Mouse (Mus musculus) lung, postnatal 0 days (tissue): ENCODE measurements around the gene Cxcl2. TPM values are rescaled to one million over a fixed set of nuclear protein-coding genes. Genes with fewer than 3 reads are reported as not detected.

Experiments used
- ATAC-seq: fragments of 200-750 bp; cut with Nextera tagmentation; 2 replicates; pipeline ENCODE4 v1.8.0; 2017; ENCODE audit warnings: moderate library complexity
- DNase-seq: peaks from one replicate; pipeline ENCODE4 v3.0.0-alpha.2; 2016; ENCODE audit warnings: low spot score
- H3K27ac ChIP-seq: fragments of 300-500 bp; sonication (generic); 2 replicates; pipeline ENCODE4 v1.5.1; 2014; ENCODE audit warnings: antibody characterized with exemption, mild to moderate bottlenecking, low read length, mixed read lengths
- H3K27me3 ChIP-seq: fragments of 300-500 bp; sonication (generic); replicated peaks from 2 replicates; pipeline ENCODE4 v1.6.1; 2014; ENCODE audit warnings: low read length, mixed read lengths; ENCODE audit not compliant: insufficient read depth
- H3K36me3 ChIP-seq: fragments of 300-500 bp; sonication (generic); 2 replicates; pipeline ENCODE4 v1.6.1; 2014; ENCODE audit warnings: low read length, mixed read lengths; ENCODE audit not compliant: insufficient read depth
- H3K4me1 ChIP-seq: fragments of 300-500 bp; sonication (generic); 2 replicates; pipeline ENCODE4 v1.6.1; 2014; ENCODE audit warnings: antibody characterized with exemption, low read depth, low read length, mixed read lengths; ENCODE audit not compliant: insufficient read depth
- H3K4me2 ChIP-seq: fragments of 300-500 bp; sonication (generic); replicated peaks from 2 replicates; pipeline ENCODE4 v1.6.1; 2014; ENCODE audit warnings: low read depth, mild to moderate bottlenecking, low read length, moderate library complexity, mixed read lengths
- H3K4me3 ChIP-seq: fragments of 300-500 bp; sonication (generic); 2 replicates; pipeline ENCODE4 v1.5.1; 2014; ENCODE audit warnings: low read depth, low read length
- H3K9ac ChIP-seq: fragments of 300-500 bp; sonication (generic); replicated peaks from 2 replicates; pipeline ENCODE4 v1.6.1; 2014; ENCODE audit warnings: low read depth, mild to moderate bottlenecking
- H3K9me3 ChIP-seq: fragments of 300-500 bp; sonication (generic); 2 replicates; pipeline ENCODE4 v1.6.1; 2016; ENCODE audit warnings: low read length, mixed read lengths
- CTCF ChIP-seq: IDR thresholded peaks from 2 replicates; pipeline ENCODE4 v1.5.1; 2016; ENCODE audit warnings: antibody characterized with exemption, mild to moderate bottlenecking
- EP300 ChIP-seq: IDR thresholded peaks from 2 replicates; pipeline ENCODE4 v1.6.1; 2016; ENCODE audit warnings: antibody characterized with exemption, mild to moderate bottlenecking, control low read depth
- WGBS: fragments of 180-500 bp; shearing (Covaris S2); extraction: QIAGEN DNeasy Blood & Tissue Kit; methylation state at CpG from one replicate; pipeline ENCODE4 v1.1.7; 2014; 5-methylcytosine and 5-hydroxymethylcytosine counted together
- polyA plus RNA-seq: library from polyadenylated mRNA; unstranded; fragments of >200 nt; fragmentation: Nextera tagmentation; extraction: Ambion mirVana; gene quantifications from 2 replicates; pipeline ENCODE4 v1.2.1, GENCODE M21; 2015

Gene Cxcl2
- polyA plus RNA-seq, 1 experiment from 2014 or later = 0.35 TPM

- H3K4me3 ChIP-seq = peak within 1 kb of the TSS; percentile 50
- H3K27me3 ChIP-seq = no peaks in the 10 kb centered on the region
- no peaks in the 10 kb centered on the region for H3K36me3 ChIP-seq
- no peak within 1 kb of the TSS for H3K27ac ChIP-seq
- peak within 1 kb of the TSS; percentile 26; the same call in 1 of the 2 replicates for H3K9ac ChIP-seq
- 9% methylated on average over 30 of the region's 30 CpGs for WGBS
- peak; percentile 65 for DNase-seq
- ATAC-seq = peak; percentile 83
- peak within 1 kb of the TSS; percentile 70 for H3K4me2 ChIP-seq
- no peak for TF ChIP-seq EP300
- TF ChIP-seq CTCF = peak; percentile 61
- H3K4me1 ChIP-seq = no peaks in the 10 kb centered on the region
- no peaks in the 10 kb centered on the region for H3K9me3 ChIP-seq
Observed at GRCm38 (mm10) chr5:90890519-90891463, 12.9 kb upstream of the Cxcl2 start, which contains the start of gene Cxcl1. Gene Cxcl1 (plus strand): TSS chr5:90891241.

- H3K4me1 ChIP-seq = no peaks in the 10 kb centered on the region
- H3K9ac ChIP-seq = peak overlapping the region; percentile 26; the same call in 1 of the 2 replicates
- no peaks in the 10 kb centered on the region for H3K27me3 ChIP-seq
- ATAC-seq (0 out of 2 replicates have a peak, but pooled peaks have one; percentile 1), DNase-seq (no peak)
- 30% methylated on average over 10 of the region's 10 CpGs for WGBS
- peak overlapping the region; percentile 70 for H3K4me2 ChIP-seq
- TF ChIP-seq CTCF = no peak
- TF ChIP-seq EP300 = no peak
- peak overlapping the region; percentile 50 for H3K4me3 ChIP-seq
- no peaks in the 10 kb centered on the region for H3K9me3 ChIP-seq
- H3K36me3 ChIP-seq = no peaks in the 10 kb centered on the region
- H3K27ac ChIP-seq = no peak overlapping the region
Observed at GRCm38 (mm10) chr5:90891464-90891813, 12.2 kb upstream of the Cxcl2 start.

GRCm38 (mm10) chr5:90894231-90894630 lies 9.4 kb upstream of the Cxcl2 start:
- H3K9me3 ChIP-seq = no peaks in the 10 kb centered on the region
- TF ChIP-seq CTCF (no peak), EP300 (no peak)
- H3K4me1 ChIP-seq = peaks cover 4% of the 10 kb centered on the region; the same call in 1 of the 2 replicates
- no peak overlapping the region for H3K9ac ChIP-seq
- no peak for DNase-seq
- H3K27me3 ChIP-seq = no peaks in the 10 kb centered on the region
- no peaks in the 10 kb centered on the region for H3K36me3 ChIP-seq
- no peak overlapping the region for H3K27ac ChIP-seq
- no peak for ATAC-seq
- WGBS = 70% methylated on average over 8 of the region's 8 CpGs
- no peak overlapping the region for H3K4me3 ChIP-seq
- H3K4me2 ChIP-seq = no peak overlapping the region

GRCm38 (mm10) chr5:90897429-90897828 lies 6.2 kb upstream of the Cxcl2 start:
- no peak overlapping the region for H3K27ac ChIP-seq
- no peak overlapping the region for H3K9ac ChIP-seq
- H3K4me1 ChIP-seq = peaks cover 9% of the 10 kb centered on the region; the same call in 1 of the 2 replicates
- H3K36me3 ChIP-seq = no peaks in the 10 kb centered on the region
- no peaks in the 10 kb centered on the region for H3K9me3 ChIP-seq
- DNase-seq (peak; percentile 25), ATAC-seq (no peak)
- 68% methylated on average over 3 of the region's 3 CpGs for WGBS
- H3K4me2 ChIP-seq = no peak overlapping the region
- H3K4me3 ChIP-seq = no peak overlapping the region
- H3K27me3 ChIP-seq = no peaks in the 10 kb centered on the region
- TF ChIP-seq EP300 (no peak), CTCF (no peak)

- ATAC-seq (no peak), DNase-seq (no peak)
- H3K4me2 ChIP-seq = no peak overlapping the region
- no peak overlapping the region for H3K4me3 ChIP-seq
- no peaks in the 10 kb centered on the region for H3K36me3 ChIP-seq
- no peak overlapping the region for H3K27ac ChIP-seq
- TF ChIP-seq CTCF = no peak
- peaks cover 9% of the 10 kb centered on the region; the same call in 1 of the 2 replicates for H3K4me1 ChIP-seq
- peaks cover 4% of the 10 kb centered on the region; the same call in 1 of the 2 replicates for H3K27me3 ChIP-seq
- WGBS = 74% methylated on average over 5 of the region's 5 CpGs
- no peak overlapping the region for H3K9ac ChIP-seq
- H3K9me3 ChIP-seq = no peaks in the 10 kb centered on the region
Observed at GRCm38 (mm10) chr5:90899308-90899707, 4.4 kb upstream of the Cxcl2 start.

GRCm38 (mm10) chr5:90900147-90900546 lies 3.5 kb upstream of the Cxcl2 start:
- H3K36me3 ChIP-seq = no peaks in the 10 kb centered on the region
- H3K27ac ChIP-seq = no peak overlapping the region
- no peak overlapping the region for H3K4me3 ChIP-seq
- TF ChIP-seq CTCF = no peak
- no peak for TF ChIP-seq EP300
- peaks cover 9% of the 10 kb centered on the region; the same call in 1 of the 2 replicates for H3K4me1 ChIP-seq
- no peaks in the 10 kb centered on the region for H3K9me3 ChIP-seq
- H3K4me2 ChIP-seq = no peak overlapping the region
- ATAC-seq = peak; percentile 66
- H3K27me3 ChIP-seq = peaks cover 4% of the 10 kb centered on the region; the same call in 1 of the 2 replicates
- DNase-seq = peak; percentile 81
- no peak overlapping the region for H3K9ac ChIP-seq
- WGBS = 24% methylated on average over 7 of the region's 7 CpGs
